Mouse (Mus musculus) thymus, adult 2 months (tissue): ENCODE measurements around the gene Olfr1394. TPM values are rescaled to one million over a fixed set of nuclear protein-coding genes. Genes with fewer than 3 reads are reported as not detected.

Experiments used
- DNase-seq: peaks from one replicate; pipeline ENCODE4 v3.0.0; 2021
- H3K27ac ChIP-seq: fragments of 200-500 bp; 2 replicates; pipeline ENCODE4 v1.5.1; 2012; ENCODE audit warnings: low read length, control low read depth; ENCODE audit not compliant: control insufficient read depth, insufficient read depth
- H3K27me3 ChIP-seq: fragments of 200-500 bp; 2 replicates; pipeline ENCODE4 v1.6.1; 2012; ENCODE audit warnings: mild to moderate bottlenecking, low read length, moderate library complexity, mixed read lengths; ENCODE audit not compliant: control insufficient read depth, insufficient read depth
- H3K36me3 ChIP-seq: fragments of 200-500 bp; 2 replicates; pipeline ENCODE4 v1.6.1; 2012; ENCODE audit warnings: mild to moderate bottlenecking, low read length, moderate library complexity; ENCODE audit not compliant: control insufficient read depth, insufficient read depth
- H3K4me1 ChIP-seq: fragments of 200-500 bp; replicated peaks from 2 replicates; pipeline ENCODE4 v1.6.1; 2012; ENCODE audit warnings: low read length; ENCODE audit not compliant: control insufficient read depth, insufficient read depth
- H3K4me3 ChIP-seq: fragments of 200-500 bp; 2 replicates; pipeline ENCODE4 v1.5.1; 2012; ENCODE audit warnings: mild to moderate bottlenecking, low read length, control low read depth, moderate library complexity; ENCODE audit not compliant: control insufficient read depth, insufficient read depth
- CTCF ChIP-seq: fragments of 200-500 bp; IDR thresholded peaks from 2 replicates; pipeline ENCODE4 v1.5.1; 2012; ENCODE audit warnings: mild to moderate bottlenecking, control low read depth, low read length, moderate library complexity, borderline replicate concordance; ENCODE audit not compliant: control insufficient read depth, poor library complexity, insufficient read depth; ENCODE audit errors: extremely low read depth
- POLR2A ChIP-seq: fragments of 200-500 bp; IDR thresholded peaks from 2 replicates; pipeline ENCODE4 v1.6.1; 2012; ENCODE audit warnings: mild to moderate bottlenecking, low read length, control low read depth, moderate library complexity; ENCODE audit not compliant: control insufficient read depth, poor library complexity, insufficient read depth; ENCODE audit errors: extremely low read depth
- WGBS: fragments of 180-500 bp; shearing (Covaris S2); methylation state at CpG from one replicate; pipeline ENCODE4 v1.1.7; 2018; 5-methylcytosine and 5-hydroxymethylcytosine counted together
- polyA plus RNA-seq: library from polyadenylated mRNA; depleted of rRNA; stranded (reverse); fragments of >200 nt; gene quantifications from 2 replicates; pipeline ENCODE4 v1.2.3, GENCODE M21; 2012

The Olfr1394 gene
- polyA plus RNA-seq, 1 experiment: not detected

GRCm38 (mm10) chr11:49114158-49114557, 40.0 kb upstream of the Olfr1394 start:
- no peaks in the 10 kb centered on the region for H3K36me3 ChIP-seq
- H3K27me3 ChIP-seq: no peaks in the 10 kb centered on the region
- H3K4me3 ChIP-seq: no peak overlapping the region
- no peak for DNase-seq
- no peak for TF ChIP-seq CTCF
- no peak for TF ChIP-seq POLR2A
- H3K27ac ChIP-seq: no peak overlapping the region
- H3K4me1 ChIP-seq: no peaks in the 10 kb centered on the region
- WGBS: 14% methylated on average over 2 of the region's 2 CpGs

DNA sequence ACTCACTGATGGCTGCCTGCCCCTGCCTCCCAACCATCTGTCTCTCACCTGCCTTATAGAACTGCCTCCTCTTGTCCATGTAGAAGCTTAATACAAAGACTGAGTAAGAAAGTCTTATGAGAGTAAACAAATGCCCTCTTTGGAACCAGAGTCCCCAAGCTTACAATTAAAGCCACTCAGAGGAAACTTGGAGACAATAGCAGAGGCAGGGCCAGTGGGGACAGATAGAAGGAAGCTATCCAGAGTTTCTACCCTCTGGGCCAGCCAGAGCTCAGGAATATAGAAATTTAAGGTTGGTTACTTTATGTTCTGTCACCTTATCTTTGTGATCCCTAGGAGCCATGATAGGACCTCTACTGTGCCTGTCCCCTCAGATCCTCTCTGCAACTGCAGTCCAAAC, 39.4 kb upstream of the Olfr1394 start, which contains the start of gene Olfr1396:
Gene Olfr1396, minus strand, starts transcription at position 101 of the 400 bp plus-strand sequence.
- TF ChIP-seq CTCF (no peak), POLR2A (no peak)
- no peak within 1 kb of the TSS for H3K4me3 ChIP-seq

DNA sequence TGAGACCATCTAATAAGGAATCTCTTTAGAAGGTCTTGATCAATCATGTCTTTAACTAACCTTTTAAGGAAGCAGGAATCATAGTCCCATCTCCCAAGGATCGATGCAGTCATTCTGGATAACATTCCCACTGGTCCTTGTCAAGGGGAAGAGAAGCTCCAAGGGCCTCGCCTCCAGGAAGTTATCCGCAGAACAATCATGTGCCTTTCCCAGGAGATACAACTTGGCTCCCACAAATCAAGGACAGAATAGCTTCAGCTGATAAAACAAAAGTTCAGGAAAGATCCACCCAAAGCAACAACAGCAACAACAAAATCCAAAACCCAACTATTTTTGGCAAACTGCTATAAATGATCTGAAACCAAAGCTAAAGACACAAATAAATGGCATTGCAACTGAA, 34.5 kb upstream of the Olfr1394 start:
- 96% methylated on average over 3 of the region's 3 CpGs for WGBS
- DNase-seq: no peak
- no peaks in the 10 kb centered on the region for H3K36me3 ChIP-seq
- no peaks in the 10 kb centered on the region for H3K4me1 ChIP-seq
- no peaks in the 10 kb centered on the region for H3K27me3 ChIP-seq
- TF ChIP-seq POLR2A (no peak), CTCF (no peak)
- H3K27ac ChIP-seq: no peak overlapping the region
- H3K4me3 ChIP-seq: no peak overlapping the region

More for the DNA sequence above, 39.4 kb upstream of the Olfr1394 start, which contains the start of gene Olfr1396:
- no peaks in the 10 kb centered on the region for H3K27me3 ChIP-seq
- H3K36me3 ChIP-seq: no peaks in the 10 kb centered on the region
- DNase-seq: no peak
- H3K27ac ChIP-seq: no peak within 1 kb of the TSS
- H3K4me1 ChIP-seq: no peaks in the 10 kb centered on the region

- no peak for DNase-seq
- no peak overlapping the region for H3K4me3 ChIP-seq
- H3K27me3 ChIP-seq: no peaks in the 10 kb centered on the region
- no peaks in the 10 kb centered on the region for H3K4me1 ChIP-seq
- H3K27ac ChIP-seq: no peak overlapping the region
- TF ChIP-seq POLR2A: no peak
- no peak for TF ChIP-seq CTCF
- WGBS: 97% methylated on average over 2 of the region's 2 CpGs
- no peaks in the 10 kb centered on the region for H3K36me3 ChIP-seq
Measured at GRCm38 (mm10) chr11:49124169-49124568, 30.0 kb upstream of the Olfr1394 start.

- no peaks in the 10 kb centered on the region for H3K36me3 ChIP-seq
- no peak for DNase-seq
- no peaks in the 10 kb centered on the region for H3K27me3 ChIP-seq
- H3K27ac ChIP-seq: no peak within 1 kb of the TSS
- no peaks in the 10 kb centered on the region for H3K4me1 ChIP-seq
- no peak for TF ChIP-seq CTCF
- no peak for TF ChIP-seq POLR2A
- WGBS: 94% methylated on average over 6 of the region's 6 CpGs
- no peak within 1 kb of the TSS for H3K4me3 ChIP-seq
Measured at GRCm38 (mm10) chr11:49141974-49142373, 12.2 kb upstream of the Olfr1394 start, which contains the start of gene Olfr1395. Olfr1395 (plus strand) TSS chr11:49142274.

DNA sequence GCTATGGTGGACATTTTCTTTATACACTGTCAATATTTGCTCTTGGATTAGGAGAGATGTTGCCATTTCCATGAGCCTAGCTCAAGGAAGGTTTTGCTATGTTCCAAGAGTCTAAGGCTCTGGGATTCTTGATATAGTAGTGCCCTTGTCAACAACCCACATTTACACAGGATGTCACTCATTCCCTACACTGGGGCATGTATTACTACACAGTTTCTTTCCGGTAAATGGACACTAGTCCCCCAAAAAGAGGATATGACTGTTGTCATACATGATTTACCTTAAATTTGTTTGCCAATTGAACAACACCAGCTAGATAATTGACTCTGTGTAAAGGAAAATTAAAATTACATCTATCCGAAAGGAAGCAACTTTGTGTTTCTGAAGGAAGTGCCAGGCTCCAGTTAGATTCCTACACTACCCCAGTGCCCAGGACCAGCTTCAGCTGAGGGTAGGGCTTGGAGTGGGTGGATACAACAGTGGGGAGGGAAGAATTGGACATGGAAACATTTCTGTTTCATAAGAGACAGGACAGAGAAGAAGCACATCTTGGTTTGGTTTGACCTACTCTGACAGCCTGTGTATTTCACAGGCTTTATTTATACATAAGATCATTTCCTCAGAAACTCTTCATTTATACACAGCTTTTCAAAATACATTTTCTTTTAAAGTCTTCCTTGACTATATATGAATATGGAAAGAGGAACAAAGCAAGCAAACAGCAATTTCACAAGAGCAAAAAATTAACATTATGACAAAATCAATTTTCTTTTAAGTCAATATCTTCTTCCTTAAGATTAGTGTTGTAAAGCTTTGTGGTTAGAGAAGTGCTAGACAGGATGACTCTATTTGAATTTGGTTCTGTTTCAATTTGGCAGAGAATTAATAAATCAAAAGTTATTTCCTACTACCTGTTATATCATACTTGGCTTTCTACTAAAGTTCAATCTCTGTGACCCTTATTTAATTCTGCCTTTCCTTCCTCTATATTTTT, 2.9 kb downstream of the Olfr1394 start:
- Histone ChIP-seq H3K27ac (no peak overlapping the region), H3K27me3 (no peaks in the 10 kb centered on the region), H3K4me3 (no peak overlapping the region), H3K36me3 (no peaks in the 10 kb centered on the region), H3K4me1 (no peaks in the 10 kb centered on the region)
- DNase-seq: no peak
- 88% methylated on average over 2 of the region's 2 CpGs for WGBS
- no peak for TF ChIP-seq CTCF
- TF ChIP-seq POLR2A: no peak
